Mouse (Mus musculus) CD8-positive naive resting alpha-beta T cell, adult 2 months (primary cell): ENCODE results near the gene Olfr808.

ENCODE experiments used
- DNase-seq, 2 experiments: peaks; one replicate each; pipeline ENCODE4 v3.0.0; 2022; ENCODE audit warnings: low read depth in 2 of 2, low spot score in 2 of 2

The Olfr808 gene

DNA sequence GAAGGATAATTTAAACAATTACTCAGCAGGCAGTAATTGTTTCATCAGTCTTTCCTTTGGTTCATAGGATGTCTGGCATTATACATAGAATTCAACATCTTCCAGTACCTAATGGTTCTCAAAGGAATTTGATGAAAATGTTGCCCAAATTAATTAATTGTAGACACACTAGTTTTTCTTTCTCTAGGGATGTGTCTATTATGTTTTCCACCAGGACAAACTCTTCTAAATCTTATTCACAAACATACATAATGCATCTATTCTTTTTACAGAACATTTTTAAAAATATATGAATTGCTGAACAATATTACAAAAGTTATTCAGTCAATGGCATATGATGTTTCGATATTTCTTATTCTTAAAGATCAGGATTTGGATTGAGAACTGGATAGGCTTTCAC is at the start of gene Olfr808:
Gene Olfr808, plus strand, starts transcription at position 301 of the 400 bp plus-strand sequence.
- no peak for DNase-seq

DNA sequence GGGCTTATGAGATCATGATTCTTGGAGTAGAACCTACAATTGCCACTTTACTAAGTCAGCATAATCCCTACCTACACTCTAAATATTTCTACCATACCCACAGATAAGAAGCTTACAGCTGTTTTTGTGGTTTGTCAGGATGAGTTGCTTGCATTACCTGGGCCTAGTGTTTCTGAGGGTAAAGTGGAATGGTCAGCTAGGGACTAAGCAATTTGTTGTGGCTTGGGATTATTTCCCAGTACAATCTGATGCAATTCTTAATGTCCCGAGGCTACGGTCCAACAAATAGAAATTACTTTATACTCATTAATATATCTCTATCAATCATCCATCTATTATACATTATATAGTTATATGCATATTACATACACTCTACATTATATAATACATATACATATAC is 36.0 kb upstream of the Olfr808 start, which contains the start of gene Olfr805:
Gene Olfr805, minus strand, starts transcription at position 101 of the 400 bp plus-strand sequence.
- no peak for DNase-seq

DNA sequence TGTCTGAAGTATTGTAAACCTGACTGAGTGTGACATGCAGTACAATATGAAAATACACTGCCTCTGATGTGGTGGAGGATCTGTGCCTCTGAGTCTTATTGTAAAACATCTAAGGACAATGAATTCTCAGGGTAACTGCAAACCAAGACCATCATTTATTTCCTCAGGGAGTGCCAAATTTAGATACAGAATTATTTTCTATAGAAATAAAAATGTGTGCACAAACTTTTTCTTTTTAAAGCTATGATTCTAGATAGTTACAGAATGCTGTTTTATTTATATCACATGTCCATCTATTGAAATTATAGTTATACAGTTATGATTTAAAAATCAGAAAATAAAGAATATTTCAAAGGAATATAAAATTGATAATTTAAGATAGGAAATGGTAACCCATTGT is 23.5 kb upstream of the Olfr808 start, which contains the start of gene Olfr806:
Gene Olfr806, minus strand, starts transcription at position 101 of the 400 bp plus-strand sequence.
- no peak for DNase-seq

DNA sequence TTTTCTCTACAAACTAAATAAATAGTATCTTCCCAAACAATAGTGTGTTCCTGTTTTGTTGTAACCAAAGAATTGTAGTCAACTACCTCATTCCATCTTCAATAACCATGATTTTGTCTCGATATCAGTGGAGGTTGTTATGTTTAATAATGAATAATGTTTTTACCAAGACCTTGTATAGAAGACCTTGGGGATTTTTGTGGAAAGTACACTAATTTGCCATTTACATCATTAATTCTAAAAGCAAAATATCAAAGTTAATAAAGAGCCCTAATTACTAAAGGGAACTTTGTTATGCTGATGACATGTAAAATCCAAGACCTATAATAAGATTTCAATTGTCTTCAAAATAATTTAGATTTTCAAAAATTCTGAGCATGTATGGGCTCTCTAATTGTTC is 7.6 kb upstream of the Olfr808 start, which contains the start of gene Olfr807:
Gene Olfr807, minus strand, starts transcription at position 101 of the 400 bp plus-strand sequence.
- DNase-seq: no peak

DNA sequence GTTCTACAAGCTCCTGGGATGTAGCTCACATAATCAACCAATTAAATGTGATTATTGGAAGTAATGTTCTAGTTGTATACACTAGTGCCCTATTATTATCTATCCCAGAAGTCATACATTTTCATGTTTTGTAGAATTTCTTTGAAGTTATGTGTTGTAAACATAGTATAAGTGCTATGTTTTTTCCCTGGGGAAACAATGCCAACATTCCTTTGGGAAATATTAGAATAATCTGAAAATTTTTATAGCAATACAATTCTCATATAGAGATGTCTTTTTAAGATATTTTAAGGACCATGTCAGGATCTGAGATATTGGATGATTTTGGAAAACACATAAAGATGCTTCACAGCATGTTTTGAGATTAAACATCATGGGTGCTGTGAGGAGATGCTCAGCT is 9.1 kb downstream of the Olfr808 start, which contains the start of gene Olfr809:
Gene Olfr809, plus strand, starts transcription at position 301 of the 400 bp plus-strand sequence.
- DNase-seq: no peak

DNA sequence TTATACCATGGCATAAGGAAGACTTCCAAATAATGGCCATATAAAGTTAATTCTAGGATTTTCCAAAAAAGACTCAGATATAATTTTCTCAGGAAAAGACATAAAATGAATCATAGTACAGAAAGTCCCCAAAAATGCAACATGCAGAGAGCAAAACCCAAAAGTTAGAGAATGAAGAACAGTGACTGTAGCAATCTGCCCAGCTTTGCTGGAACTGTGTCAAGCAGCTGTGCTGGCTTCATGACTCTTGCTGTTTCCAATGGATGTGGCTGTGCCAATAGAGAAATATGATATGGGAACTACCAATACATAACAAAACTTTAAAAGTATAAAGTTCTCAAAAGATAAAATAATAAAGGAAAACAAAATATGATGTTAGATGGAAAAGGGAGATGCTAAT is 12.8 kb downstream of the Olfr808 start:
- DNase-seq: no peak

DNA sequence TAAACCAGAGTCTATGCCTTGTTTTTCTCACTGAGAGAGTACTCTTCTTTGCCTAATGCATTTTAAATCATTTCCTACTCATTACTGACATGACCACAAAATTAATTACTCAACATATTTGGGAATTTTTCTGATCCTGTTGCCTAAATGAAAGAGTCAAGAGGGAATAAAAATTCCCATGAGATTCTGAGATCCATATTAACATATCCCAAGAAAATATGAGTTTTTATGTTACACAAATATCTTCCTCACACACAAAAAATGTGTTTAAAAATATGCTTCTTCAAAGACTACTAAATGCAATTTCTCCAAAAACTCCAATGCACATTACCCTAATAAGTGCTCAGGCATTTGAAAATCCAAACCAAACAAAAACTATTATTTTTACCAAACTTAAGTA is 29.5 kb downstream of the Olfr808 start, which contains the start of gene Olfr810:
Gene Olfr810, minus strand, starts transcription at position 101 of the 400 bp plus-strand sequence.
- DNase-seq: no peak

DNA sequence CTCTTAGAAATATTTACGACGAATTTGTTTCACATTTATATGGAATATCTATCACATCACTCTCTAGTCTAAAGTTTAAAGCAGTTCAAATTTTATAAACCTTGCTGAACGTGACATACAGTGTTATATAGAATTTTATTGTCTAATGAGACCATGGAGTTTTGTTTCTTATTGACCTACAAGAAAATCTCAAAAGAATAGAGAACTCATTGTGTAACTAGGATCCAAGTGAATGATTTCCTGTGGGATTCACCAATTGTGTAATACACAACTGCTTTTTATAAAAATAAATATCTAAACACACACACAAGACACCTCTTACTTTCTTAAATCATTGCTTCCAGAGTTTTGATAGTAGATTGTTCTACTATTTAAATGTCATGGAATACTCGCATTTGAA is 39.0 kb downstream of the Olfr808 start, which contains the start of gene Olfr811:
Gene Olfr811, minus strand, starts transcription at position 101 of the 400 bp plus-strand sequence.
- no peak for DNase-seq
